Mouse (Mus musculus) C3H10T1/2 (cell line): ENCODE data around the gene Mrpl12. TPM values are rescaled to one million over a fixed set of nuclear protein-coding genes. Genes with fewer than 3 reads are reported as not detected.

Experiments
- polyA plus RNA-seq, 2 experiments: library from polyadenylated mRNA; unstranded; fragments of >200 nt; fragmentation: generic; extraction: Trizol; gene quantifications; one replicate each; pipeline ENCODE4 v1.2.1; 2012; ENCODE audit warnings: missing spikeins in 2 of 2

Gene Mrpl12
- 100 to 1,000 TPM; 146 to 509 TPM for polyA plus RNA-seq

GRCm38 (mm10) chr11:120484265-120484981, at the start of gene Mrpl12:
Mrpl12 (plus strand) TSS chr11:120484613.

GRCm38 (mm10) chr11:120437152-120437856, 47.1 kb upstream of the Mrpl12 start, which contains the start of gene Nploc4:
Nploc4 (minus strand) TSS chr11:120437708.

GRCm38 (mm10) chr11:120442344-120442743, 42.1 kb upstream of the Mrpl12 start, which contains the start of gene Tspan10:
Tspan10 (plus strand) TSS chr11:120442644.

GRCm38 (mm10) chr11:120453306-120453705, 31.1 kb upstream of the Mrpl12 start, which contains the start of gene Pde6g:
Pde6g (minus strand) TSS chr11:120453500.

GRCm38 (mm10) chr11:120457772-120458751, 26.4 kb upstream of the Mrpl12 start, which contains the start of the genes Oxld1 and Ccdc137:
Oxld1 (minus strand) TSS chr11:120458068.
Ccdc137 (plus strand) TSS chr11:120458115.

GRCm38 (mm10) chr11:120467051-120467735, 17.2 kb upstream of the Mrpl12 start, which contains the start of gene Arl16:
Arl16 (minus strand) TSS chr11:120467607.

GRCm38 (mm10) chr11:120491317-120492023, 7.1 kb downstream of the Mrpl12 start, which contains the start of gene Slc25a10:
Slc25a10 (plus strand) TSS chr11:120491840.

GRCm38 (mm10) chr11:120530085-120530964, 45.9 kb downstream of the Mrpl12 start, which contains the start of gene Gcgr:
Gcgr (plus strand) TSS chr11:120530699.

Other genes with a start within 250 kb of the Mrpl12 start
- 1,000 to 10,000 TPM; 3,031 to 5,204 TPM for gene Actg1, start 136.1 kb upstream of the Mrpl12 start, polyA plus RNA-seq
- under 1 TPM; 0.45 to 0.54 TPM for gene Fscn2, start 123.1 kb upstream of the Mrpl12 start, polyA plus RNA-seq
- 10 to 100 TPM; 28.8 to 30.5 TPM for gene Faap100, start 105.8 kb upstream of the Mrpl12 start, polyA plus RNA-seq
- gene Nploc4, start 46.9 kb upstream of the Mrpl12 start, polyA plus RNA-seq, result 10 to 100 TPM; 34.7 to 46.1 TPM
- gene Tspan10, start 42.0 kb upstream of the Mrpl12 start, polyA plus RNA-seq, result under 1 TPM in 1 of 2 experiments, not detected in 1; 0.02 TPM
- gene Pde6g, start 31.1 kb upstream of the Mrpl12 start, polyA plus RNA-seq, result 1 to 10 TPM in 1 of 2 experiments, under 1 TPM in 1; 0.06 to 1.0 TPM
- 10 to 100 TPM; 18.6 to 34.7 TPM for gene Oxld1, start 26.5 kb upstream of the Mrpl12 start, polyA plus RNA-seq
- 10 to 100 TPM in 1 of 2 experiments, 1 to 10 TPM in 1; 7.9 to 22.4 TPM for gene Ccdc137, start 26.5 kb upstream of the Mrpl12 start, polyA plus RNA-seq
- 10 to 100 TPM; 29.8 to 44.2 TPM for gene Arl16, start 17.0 kb upstream of the Mrpl12 start, polyA plus RNA-seq
- 100 to 1,000 TPM; 118 to 126 TPM for gene Slc25a10, start 7.2 kb downstream of the Mrpl12 start, polyA plus RNA-seq
- gene Gcgr, start 46.1 kb downstream of the Mrpl12 start, polyA plus RNA-seq, result under 1 TPM in 1 of 2 experiments, not detected in 1; 0.08 TPM
- 100 to 1,000 TPM; 245 to 382 TPM for gene Mcrip1, start 65.1 kb downstream of the Mrpl12 start, polyA plus RNA-seq
- gene Ppp1r27, start 66.5 kb downstream of the Mrpl12 start, polyA plus RNA-seq, result under 1 TPM; 0.25 to 0.63 TPM
- gene P4hb, start 88.6 kb downstream of the Mrpl12 start, polyA plus RNA-seq, result 1,000 to 10,000 TPM in 1 of 2 experiments, 100 to 1,000 TPM in 1; 703 to 1,073 TPM
- 1,000 to 10,000 TPM; 1,146 to 2,128 TPM for gene Arhgdia, start 97.0 kb downstream of the Mrpl12 start, polyA plus RNA-seq
- 100 to 1,000 TPM; 130 to 156 TPM for gene Alyref, start 113.8 kb downstream of the Mrpl12 start, polyA plus RNA-seq
- gene Anapc11, start 113.8 kb downstream of the Mrpl12 start, polyA plus RNA-seq, result 100 to 1,000 TPM; 274 to 500 TPM
- gene Npb, start 123.9 kb downstream of the Mrpl12 start, polyA plus RNA-seq, result 1 to 10 TPM in 1 of 2 experiments, under 1 TPM in 1; 0.29 to 1.2 TPM
- 10 to 100 TPM; 34.5 to 72.4 TPM for gene Pcyt2, start 133.3 kb downstream of the Mrpl12 start, polyA plus RNA-seq
- gene Sirt7, start 140.6 kb downstream of the Mrpl12 start, polyA plus RNA-seq, result 10 to 100 TPM; 18.6 to 29.5 TPM
- gene Mafg, start 149.0 kb downstream of the Mrpl12 start, polyA plus RNA-seq, result 10 to 100 TPM; 11.2 to 27.5 TPM
- gene Pycr1, start 159.2 kb downstream of the Mrpl12 start, polyA plus RNA-seq, result 10 to 100 TPM; 15.8 to 35.0 TPM
- gene Myadml2, start 163.5 kb downstream of the Mrpl12 start, polyA plus RNA-seq, result not detected
- 1 to 10 TPM; 5.1 to 6.4 TPM for gene Notum, start 176.6 kb downstream of the Mrpl12 start, polyA plus RNA-seq
- gene Aspscr1, start 188.4 kb downstream of the Mrpl12 start, polyA plus RNA-seq, result 100 to 1,000 TPM; 116 to 219 TPM
- gene Cenpx, start 229.1 kb downstream of the Mrpl12 start, polyA plus RNA-seq, result 100 to 1,000 TPM in 1 of 2 experiments, 10 to 100 TPM in 1; 82.4 to 151 TPM
- 10 to 100 TPM; 13.4 to 31.9 TPM for gene Lrrc45, start 229.3 kb downstream of the Mrpl12 start, polyA plus RNA-seq
- 10 to 100 TPM in 1 of 2 experiments, under 1 TPM in 1; 0.85 to 12.5 TPM for gene Rac3, start 236.9 kb downstream of the Mrpl12 start, polyA plus RNA-seq
- gene Dcxr, start 242.7 kb downstream of the Mrpl12 start, polyA plus RNA-seq, result 100 to 1,000 TPM; 170 to 223 TPM
- gene Cbr2, start 247.5 kb downstream of the Mrpl12 start, polyA plus RNA-seq, result 1,000 to 10,000 TPM in 1 of 2 experiments, 100 to 1,000 TPM in 1; 150 to 1,096 TPM